ENCODE assay signal across 25 mouse cellular contexts in the genomic region with DNA sequence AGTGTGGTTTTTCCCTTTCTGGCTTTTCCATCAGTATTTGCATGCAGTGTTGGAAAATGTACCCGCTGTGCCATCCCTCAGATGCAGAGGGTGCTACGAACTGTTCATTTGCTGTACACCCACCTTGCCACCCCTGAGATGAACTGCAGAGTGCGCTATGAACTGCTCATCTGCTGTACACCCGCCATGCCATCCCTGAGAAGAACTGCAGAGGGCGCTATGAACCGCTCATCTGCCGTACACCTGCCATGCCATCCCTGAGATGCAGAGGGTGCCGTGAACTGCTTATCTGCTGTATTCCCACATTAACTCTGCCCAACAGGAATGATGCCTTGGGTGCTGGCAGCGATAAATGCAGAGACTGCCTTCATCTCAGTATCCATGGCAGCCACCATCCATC.
DNase-seq lines count a peak whose midpoint lies in the region; ATAC-seq and TF ChIP-seq lines count a peak whose summit lies in the region.
"Had no signal": no experiment of that assay in that cellular context is flagged by ENCODE, and none has a peak within 500 bp of the region (broad histone marks: within the 10 kb centered on the region; RNA-seq: fewer than 3 reads in every experiment).

No protein-coding gene starts in this region.

- no peak overlapping the region for H3K27ac ChIP-seq in heart, embryonic 10.5 days
- H3K27ac ChIP-seq in forebrain, embryonic 12.5 days: peak overlapping the region; percentile 86
- 0 out of 2 replicates have a peak overlapping the region, but pooled peaks have one; percentile 20 for H3K27ac ChIP-seq in midbrain, embryonic 13.5 days
- no peak overlapping the region for H3K27ac ChIP-seq in intestine, embryonic 15.5 days
- H3K27ac ChIP-seq: embryonic facial prominence, embryonic 10.5 days; heart, adult 2 months; heart, embryonic 15.5 days; layer of hippocampus, adult 2 months had no signal

- peak; percentile 54 for DNase-seq in heart, adult 11 months
- no peak for DNase-seq in heart, embryonic 10.5 days (ENCODE audit: low spot score)
- DNase-seq in adrenal gland, adult (ENCODE audit: inconsistent age in 2 of 2, low spot score in 1 of 2): no peak
- DNase-seq: adrenal gland, postnatal 36 days; cerebellum, adult 9-10 months; gastrocnemius, postnatal 14 days; heart, adult 2 months; heart, postnatal 4 days; kidney, adult 11 months; kidney, postnatal 10 days; liver; liver, postnatal 0 days; lung, postnatal 14 days; right cerebral cortex, postnatal 25 days had no signal

- no peaks in the 10 kb centered on the region for H3K4me1 ChIP-seq in heart, embryonic 10.5 days
- H3K4me1 ChIP-seq in E14TG2a.4 (replicated peaks; ENCODE audit: low read depth, low read length): no peaks in the 10 kb centered on the region
- peaks cover 21% of the 10 kb centered on the region for H3K4me1 ChIP-seq in forebrain, embryonic 12.5 days
- H3K4me1 ChIP-seq in midbrain, embryonic 13.5 days (replicated peaks): peaks cover 23% of the 10 kb centered on the region
- no peaks in the 10 kb centered on the region for H3K4me1 ChIP-seq in intestine, embryonic 15.5 days (replicated peaks)
- H3K4me1 ChIP-seq: heart, embryonic 15.5 days had no signal

- H3K4me3 ChIP-seq in heart, embryonic 10.5 days: no peak overlapping the region
- no peak overlapping the region for H3K4me3 ChIP-seq in E14TG2a.4 (replicated peaks; ENCODE audit: low read length)
- H3K4me3 ChIP-seq in forebrain, embryonic 12.5 days (replicated peaks): no peak overlapping the region
- H3K4me3 ChIP-seq in midbrain, embryonic 13.5 days (replicated peaks): no peak overlapping the region
- H3K4me3 ChIP-seq in intestine, embryonic 15.5 days (replicated peaks): no peak overlapping the region
- H3K4me3 ChIP-seq: embryonic facial prominence, embryonic 10.5 days; heart, adult 2 months; heart, embryonic 15.5 days; layer of hippocampus, adult 2 months; myocyte had no signal

- no peaks in the 10 kb centered on the region for H3K36me3 ChIP-seq in heart, embryonic 10.5 days
- H3K36me3 ChIP-seq in E14TG2a.4 (ENCODE audit: insufficient read depth, low read length): no peaks in the 10 kb centered on the region
- H3K36me3 ChIP-seq in forebrain, embryonic 12.5 days (replicated peaks): no peaks in the 10 kb centered on the region
- H3K36me3 ChIP-seq in midbrain, embryonic 13.5 days: no peaks in the 10 kb centered on the region
- no peaks in the 10 kb centered on the region for H3K36me3 ChIP-seq in intestine, embryonic 15.5 days
- H3K36me3 ChIP-seq: embryonic facial prominence, embryonic 10.5 days; G1E; heart, embryonic 15.5 days had no signal

- no peak overlapping the region for H3K4me2 ChIP-seq in forebrain, embryonic 12.5 days
- H3K4me2 ChIP-seq in midbrain, embryonic 13.5 days (replicated peaks): no peak overlapping the region
- H3K4me2 ChIP-seq in intestine, embryonic 15.5 days (replicated peaks): no peak overlapping the region
- H3K4me2 ChIP-seq: heart, embryonic 15.5 days had no signal

- H3K9me3 ChIP-seq in heart, embryonic 10.5 days: peaks cover 7% of the 10 kb centered on the region; the same call in 1 of the 2 replicates
- peaks cover 19% of the 10 kb centered on the region for H3K9me3 ChIP-seq in E14TG2a.4 (ENCODE audit: low read length)
- H3K9me3 ChIP-seq in forebrain, embryonic 12.5 days: 0 out of 2 replicates have a peak, but pooled peaks cover 2% of the 10 kb centered on the region
- H3K9me3 ChIP-seq in midbrain, embryonic 13.5 days: no peaks in the 10 kb centered on the region
- no peaks in the 10 kb centered on the region for H3K9me3 ChIP-seq in intestine, embryonic 15.5 days
- H3K9me3 ChIP-seq: heart, embryonic 15.5 days had no signal

- H3K9ac ChIP-seq in forebrain, embryonic 12.5 days: no peak overlapping the region
- no peak overlapping the region for H3K9ac ChIP-seq in midbrain, embryonic 13.5 days (replicated peaks)
- no peak overlapping the region for H3K9ac ChIP-seq in intestine, embryonic 15.5 days
- H3K9ac ChIP-seq: heart, embryonic 15.5 days; liver, postnatal 0 days had no signal

- H3K27me3 ChIP-seq in heart, embryonic 10.5 days (ENCODE audit: insufficient read depth, poor library complexity, severe bottlenecking): no peaks in the 10 kb centered on the region
- H3K27me3 ChIP-seq in E14TG2a.4 (ENCODE audit: insufficient read depth, low read length): no peaks in the 10 kb centered on the region
- no peaks in the 10 kb centered on the region for H3K27me3 ChIP-seq in forebrain, embryonic 12.5 days
- no peaks in the 10 kb centered on the region for H3K27me3 ChIP-seq in midbrain, embryonic 13.5 days
- H3K27me3 ChIP-seq in intestine, embryonic 15.5 days (replicated peaks): no peaks in the 10 kb centered on the region
- H3K27me3 ChIP-seq: heart, embryonic 15.5 days had no signal

- peak; percentile 27; the same call in 1 of the 2 replicates for ATAC-seq in forebrain, embryonic 12.5 days (ENCODE audit: low FRiP score)
- no peak for ATAC-seq in midbrain, embryonic 13.5 days
- no peak for ATAC-seq in erythroid progenitor cell, adult 5-6 weeks (replicated peaks; ENCODE audit: low FRiP score, poor library complexity, severe bottlenecking)
- ATAC-seq in intestine, embryonic 15.5 days: no peak
- ATAC-seq: hindbrain, embryonic 16.5 days; liver, postnatal 0 days had no signal

- peak; percentile 37 for TF ChIP-seq CTCF in E14TG2a.4 (conservative IDR thresholded peaks at IDR 0.05; ENCODE audit: low read length)

- 91% methylated on average over 9 of the region's 9 CpGs for WGBS in heart, embryonic 10.5 days
- WGBS in forebrain, embryonic 12.5 days: 94% methylated on average over 9 of the region's 9 CpGs
- 93% methylated on average over 9 of the region's 9 CpGs for WGBS in midbrain, embryonic 13.5 days
- WGBS in intestine, embryonic 15.5 days: 88% methylated on average over 9 of the region's 9 CpGs

Comparison
In these comparisons a context has a peak if more than half of its experiments do, and no peak if none do; other contexts are left out.
1. H3K27ac ChIP-seq: peak in forebrain, embryonic 12.5 days (single experiment) and midbrain, embryonic 13.5 days (single experiment); none in heart, embryonic 10.5 days (single experiment) and intestine, embryonic 15.5 days (single experiment).